Mouse (Mus musculus) embryonic facial prominence, embryonic 11.5 days (tissue): ENCODE results near the gene Nr1i2. TPM values are rescaled to one million over a fixed set of nuclear protein-coding genes. Genes with fewer than 3 reads are reported as not detected.
A peak's percentile ranks its signal among the peaks of the same experiment; 100 is the strongest.
"Not testable (repeated sequence)": the region's sequence is repeated elsewhere in the genome, so short reads cannot be mapped to it uniquely, and the experiment has no call there.

Experiments
- ATAC-seq: fragments of 200-750 bp; cut with Nextera tagmentation; replicated peaks from 2 replicates; pipeline ENCODE4 v1.8.0; 2017; ENCODE audit warnings: low read depth; ENCODE audit not compliant: insufficient number of reproducible peaks, low FRiP score, low TSS enrichment
- DNase-seq: peaks from one replicate; pipeline ENCODE4 v3.0.0-alpha.2; 2015; ENCODE audit warnings: low spot score
- H3K27ac ChIP-seq: fragments of 300-500 bp; sonication (generic); replicated peaks from 2 replicates; pipeline ENCODE4 v1.5.1; 2014; ENCODE audit warnings: mild to moderate bottlenecking, low read depth, low read length, control low read depth
- H3K27me3 ChIP-seq: fragments of 300-500 bp; sonication (generic); 2 replicates; pipeline ENCODE4 v1.6.1; 2014; ENCODE audit warnings: mild to moderate bottlenecking, low read length, moderate library complexity, mixed read lengths; ENCODE audit not compliant: control insufficient read depth, insufficient read depth
- H3K36me3 ChIP-seq: fragments of 300-500 bp; sonication (generic); replicated peaks from 2 replicates; pipeline ENCODE4 v1.6.1; 2014; ENCODE audit warnings: low read depth, mild to moderate bottlenecking, low read length, moderate library complexity, mixed read lengths; ENCODE audit not compliant: control insufficient read depth, insufficient read depth
- H3K4me1 ChIP-seq: fragments of 300-500 bp; sonication (generic); 2 replicates; pipeline ENCODE4 v1.6.1; 2014; ENCODE audit warnings: low read length, mixed read lengths; ENCODE audit not compliant: control insufficient read depth, insufficient read depth
- H3K4me2 ChIP-seq: fragments of 300-500 bp; sonication (generic); 2 replicates; pipeline ENCODE4 v1.6.1; 2014; ENCODE audit warnings: low read depth, mild to moderate bottlenecking, control low read depth, low read length, moderate library complexity
- H3K4me3 ChIP-seq: fragments of 300-500 bp; sonication (generic); 2 replicates; pipeline ENCODE4 v1.5.1; 2014; ENCODE audit warnings: low read depth, low read length, control low read depth
- H3K9ac ChIP-seq: fragments of 300-500 bp; sonication (generic); replicated peaks from 2 replicates; pipeline ENCODE4 v1.6.1; 2014; ENCODE audit warnings: mild to moderate bottlenecking, control low read depth, low read length
- H3K9me3 ChIP-seq: fragments of 300-500 bp; sonication (generic); replicated peaks from 2 replicates; pipeline ENCODE4 v1.6.1; 2016; ENCODE audit warnings: mild to moderate bottlenecking, low read length, inconsistent platforms, mixed read lengths; ENCODE audit not compliant: control insufficient read depth
- WGBS: fragments of 180-500 bp; shearing (Covaris S2); extraction: QIAGEN DNeasy Blood & Tissue Kit; methylation state at CpG from one replicate; pipeline ENCODE4 v1.1.7; 2014; 5-methylcytosine and 5-hydroxymethylcytosine counted together
- polyA plus RNA-seq: library from polyadenylated mRNA; unstranded; fragments of >200 nt; fragmentation: Nextera tagmentation; extraction: Ambion mirVana; gene quantifications from 2 replicates; pipeline ENCODE4 v1.2.1, GENCODE M21; 2014

Gene Nr1i2
- polyA plus RNA-seq, 1 experiment from 2014 or later, result not detected

- DNase-seq (no peak), ATAC-seq (0 out of 2 replicates have a peak, but pooled peaks have one; percentile 44)
- no peak overlapping the region for H3K9ac ChIP-seq
- H3K27ac ChIP-seq, result no peak overlapping the region
- H3K4me2 ChIP-seq, result no peak overlapping the region
- WGBS, result 95% methylated on average over 10 of the region's 10 CpGs
- no peaks in the 10 kb centered on the region for H3K27me3 ChIP-seq
- no peaks in the 10 kb centered on the region for H3K9me3 ChIP-seq
- no peaks in the 10 kb centered on the region for H3K4me1 ChIP-seq
- no peak overlapping the region for H3K4me3 ChIP-seq
- H3K36me3 ChIP-seq, result no peaks in the 10 kb centered on the region; the same call in 1 of the 2 replicates
Observed at GRCm38 (mm10) chr16:38240167-38240566, 54.5 kb downstream of the Nr1i2 start.

- Histone ChIP-seq H3K27ac (no peak overlapping the region), H3K4me2 (no peak overlapping the region), H3K4me3 (no peak overlapping the region), H3K9me3 (no peaks in the 10 kb centered on the region), H3K4me1 (no peaks in the 10 kb centered on the region), H3K36me3 (no peaks in the 10 kb centered on the region; the same call in 1 of the 2 replicates), H3K9ac (no peak overlapping the region), H3K27me3 (no peaks in the 10 kb centered on the region)
- DNase-seq (peak; percentile 57), ATAC-seq (no peak)
- WGBS, result 77% methylated on average over 5 of the region's 5 CpGs
Observed at GRCm38 (mm10) chr16:38239729-38240128, 54.9 kb downstream of the Nr1i2 start.

GRCm38 (mm10) chr16:38236936-38237585, 57.6 kb downstream of the Nr1i2 start:
- DNase-seq (no peak), ATAC-seq (no peak)
- no peaks in the 10 kb centered on the region; the same call in 1 of the 2 replicates for H3K36me3 ChIP-seq
- H3K9me3 ChIP-seq, result no peaks in the 10 kb centered on the region
- no peak overlapping the region for H3K27ac ChIP-seq
- 87% methylated on average over 4 of the region's 4 CpGs for WGBS
- H3K27me3 ChIP-seq, result no peaks in the 10 kb centered on the region
- no peak overlapping the region for H3K4me2 ChIP-seq
- no peak overlapping the region for H3K4me3 ChIP-seq
- H3K9ac ChIP-seq, result no peak overlapping the region
- H3K4me1 ChIP-seq, result no peaks in the 10 kb centered on the region

GRCm38 (mm10) chr16:38222491-38222890, 72.1 kb downstream of the Nr1i2 start:
- not testable (repeated sequence) for H3K36me3 ChIP-seq, H3K9me3 ChIP-seq, ATAC-seq, H3K4me1 ChIP-seq, H3K9ac ChIP-seq, H3K4me2 ChIP-seq, DNase-seq, H3K4me3 ChIP-seq, H3K27me3 ChIP-seq, H3K27ac ChIP-seq
- WGBS, result 98% methylated on average over 4 of the region's 5 CpGs

- Histone ChIP-seq H3K36me3 (no peaks in the 10 kb centered on the region; the same call in 1 of the 2 replicates), H3K27ac (no peak overlapping the region), H3K4me3 (no peak overlapping the region), H3K4me1 (no peaks in the 10 kb centered on the region), H3K9ac (no peak overlapping the region), H3K9me3 (no peaks in the 10 kb centered on the region), H3K27me3 (no peaks in the 10 kb centered on the region), H3K4me2 (no peak overlapping the region)
- ATAC-seq (no peak), DNase-seq (no peak)
- WGBS, result 94% methylated on average over 7 of the region's 7 CpGs
Observed at GRCm38 (mm10) chr16:38205272-38205671, 89.4 kb downstream of the Nr1i2 start.

Other genes starting within 250 kb of the Nr1i2 start
- gene Gsk3b, start 205.8 kb downstream of the Nr1i2 start, polyA plus RNA-seq, result 80.3 and 81.9 TPM in 2 replicates
- 0.13 and 0.14 TPM in 2 replicates for gene Maats1, start 47.3 kb upstream of the Nr1i2 start, polyA plus RNA-seq
- gene Cox17, start 52.2 kb upstream of the Nr1i2 start, polyA plus RNA-seq, result 107 and 108 TPM in 2 replicates
- 0.69 TPM in 1 of 2 replicates, not detected in the other for gene Gm21987, start 52.2 kb upstream of the Nr1i2 start, polyA plus RNA-seq
- 1.4 and 1.5 TPM in 2 replicates for gene Popdc2, start 67.4 kb upstream of the Nr1i2 start, polyA plus RNA-seq
- not detected in 2 replicates for gene Pla1a, start 138.3 kb upstream of the Nr1i2 start, polyA plus RNA-seq
- 124 and 139 TPM in 2 replicates for gene Adprh, start 157.9 kb upstream of the Nr1i2 start, polyA plus RNA-seq
- 0.21 and 0.52 TPM in 2 replicates for gene Cd80, start 160.7 kb upstream of the Nr1i2 start, polyA plus RNA-seq
- 21.5 and 23.6 TPM in 2 replicates for gene Timmdc1, start 227.8 kb upstream of the Nr1i2 start, polyA plus RNA-seq